Mouse (Mus musculus) MEL (cell line): ENCODE measurements at regions not wholly inside any gene's neighbourhood (a gene's known extent, or its start where the extent isn't known, plus 50 kb on each side); places are given as distances from the start of the nearest gene placed in this dataset.

Source experiments
- CTCF ChIP-seq, 3 experiments: IDR thresholded peaks in 2 of 3; conservative IDR thresholded peaks in 1 of 3; 2 replicates each; pipeline ENCODE4 v1.5.1; 2011 to 2012; ENCODE audit warnings: low read length in 3 of 3, low read depth in 2 of 3, mild to moderate bottlenecking in 2 of 3, improper control_type of control experiment in 1 of 3, inconsistent platforms in 1 of 3, mixed read lengths in 1 of 3, moderate library complexity in 1 of 3; ENCODE audit not compliant: control insufficient read depth in 1 of 3, insufficient read depth in 1 of 3, poor library complexity in 1 of 3, severe bottlenecking in 1 of 3
- EP300 ChIP-seq, 2 experiments: IDR thresholded peaks; 2 replicates each; pipeline ENCODE4 v1.6.1; 2011; ENCODE audit warnings: improper control_type of control experiment in 2 of 2, low read length in 2 of 2, low read depth in 1 of 2, mild to moderate bottlenecking in 1 of 2
- GATA1 ChIP-seq: IDR thresholded peaks from 2 replicates; pipeline ENCODE4 v1.6.1; 2011; ENCODE audit warnings: low read depth, low read length, improper control_type of control experiment
- HCFC1 ChIP-seq: IDR thresholded peaks from 2 replicates; pipeline ENCODE4 v1.6.1; 2012; ENCODE audit warnings: low read depth, mild to moderate bottlenecking, inconsistent platforms, low read length, improper control_type of control experiment, moderate library complexity
- JUND ChIP-seq: IDR thresholded peaks from 2 replicates; pipeline ENCODE4 v1.6.1; 2011; ENCODE audit warnings: low read depth, mild to moderate bottlenecking, improper control_type of control experiment, low read length
- MAFK ChIP-seq: IDR thresholded peaks from 2 replicates; pipeline ENCODE4 v1.6.1; 2011; ENCODE audit warnings: low read depth, mild to moderate bottlenecking, low read length, improper control_type of control experiment, borderline replicate concordance
- MAX ChIP-seq: IDR thresholded peaks from 2 replicates; pipeline ENCODE4 v1.6.1; 2011; ENCODE audit warnings: low read length, improper control_type of control experiment
- MAZ ChIP-seq: IDR thresholded peaks from 2 replicates; pipeline ENCODE4 v1.6.1; 2012; ENCODE audit warnings: low read depth, mild to moderate bottlenecking, inconsistent platforms, low read length, improper control_type of control experiment
- MXI1 ChIP-seq: IDR thresholded peaks from 2 replicates; pipeline ENCODE4 v1.6.1; 2011; ENCODE audit warnings: mild to moderate bottlenecking, low read depth, low read length, improper control_type of control experiment
- POLR2A ChIP-seq, 2 experiments: IDR thresholded peaks; 2 replicates each; pipeline ENCODE4 v1.6.1; 2011 to 2012; ENCODE audit warnings: low read length in 2 of 2, mild to moderate bottlenecking in 2 of 2, control low read depth in 1 of 2, improper control_type of control experiment in 1 of 2, low read depth in 1 of 2, moderate library complexity in 1 of 2; ENCODE audit not compliant: control insufficient read depth in 1 of 2, insufficient read depth in 1 of 2, poor library complexity in 1 of 2
- POLR2AphosphoS5 ChIP-seq: IDR thresholded peaks from 2 replicates; pipeline ENCODE4 v1.6.1; 2012; ENCODE audit warnings: low read depth, borderline replicate concordance, mild to moderate bottlenecking, inconsistent platforms, low read length, moderate library complexity, mixed read lengths
- SIN3A ChIP-seq: IDR thresholded peaks from 2 replicates; pipeline ENCODE4 v1.6.1; 2012; ENCODE audit warnings: low read length, improper control_type of control experiment, inconsistent platforms
- USF1 ChIP-seq: IDR thresholded peaks from 2 replicates; pipeline ENCODE4 v1.6.1; 2014; ENCODE audit warnings: low read depth, mild to moderate bottlenecking, inconsistent platforms, low read length, improper control_type of control experiment, moderate library complexity
- ZKSCAN1 ChIP-seq: IDR thresholded peaks from 2 replicates; pipeline ENCODE4 v1.6.1; 2012; ENCODE audit warnings: low read depth, mild to moderate bottlenecking, inconsistent platforms, low read length, improper control_type of control experiment, moderate library complexity

DNA sequence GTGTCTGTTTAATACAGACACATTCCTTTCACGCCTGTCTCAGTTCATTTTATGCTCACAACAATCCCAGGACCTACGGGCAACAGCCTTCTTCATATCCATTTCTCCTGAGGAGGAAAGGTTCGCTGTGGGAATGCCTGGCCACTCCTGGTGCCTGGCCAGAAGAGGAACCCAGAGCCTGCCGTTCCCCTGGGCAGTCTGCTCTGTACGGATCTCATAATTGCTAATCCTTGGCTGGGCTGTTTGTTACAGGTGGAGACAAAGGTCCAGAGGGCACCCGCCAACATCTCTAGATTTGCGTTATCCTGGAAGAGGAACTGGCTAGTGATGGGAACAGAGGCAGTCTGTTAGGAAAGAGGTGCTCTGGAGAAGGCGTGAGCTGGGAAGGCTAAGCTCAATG, 53.4 kb upstream of the Alk start:
- TF ChIP-seq USF1 (no peak), MXI1 (no peak), GATA1 (no peak), MAFK (no peak), CTCF (IDR thresholded peaks at IDR 0.05 in 2 of 3, conservative IDR thresholded peaks at IDR 0.05 in 1 of 3; ENCODE audit: control insufficient read depth in 1 of 3, insufficient read depth in 1 of 3, low read depth in 2 of 3, low read length in 3 of 3, poor library complexity in 1 of 3, severe bottlenecking in 1 of 3) (no peak), POLR2AphosphoS5 (no peak), ZKSCAN1 (no peak), MAZ (no peak), EP300 (IDR thresholded peaks at IDR 0.05; ENCODE audit: low read depth in 1 of 2, low read length in 2 of 2) (no peak), JUND (no peak), HCFC1 (no peak), MAX (no peak), SIN3A (no peak), POLR2A (IDR thresholded peaks at IDR 0.05; ENCODE audit: control insufficient read depth in 1 of 2, insufficient read depth in 1 of 2, low read depth in 1 of 2, low read length in 2 of 2, poor library complexity in 1 of 2) (no peak)
